Mouse (Mus musculus) ES-E14 (cell line): ENCODE results near the gene Riok2.

ENCODE experiments used
- CHD2 ChIP-seq: IDR thresholded peaks from 2 replicates; pipeline ENCODE4 v1.6.1; 2014; ENCODE audit warnings: mild to moderate bottlenecking, low read depth, low read length, inconsistent platforms
- ZC3H11A ChIP-seq: IDR thresholded peaks from 2 replicates; pipeline ENCODE4 v1.6.1; 2012; ENCODE audit warnings: low read depth, mild to moderate bottlenecking, inconsistent platforms, low read length, borderline replicate concordance

GRCm38 (mm10) chr17:17373550-17373917, 575 bp upstream of the Riok2 start:
- no peak for TF ChIP-seq ZC3H11A
- TF ChIP-seq CHD2 = no peak
